Mouse (Mus musculus) CH12.LX (cell line): Measurements from ENCODE around the gene Cntn4. TPM values are rescaled to one million over a fixed set of nuclear protein-coding genes. Genes with fewer than 3 reads are reported as not detected.

Source experiments
- DNase-seq: peaks from one replicate; pipeline ENCODE4 v3.0.0-alpha.2; 2013; ENCODE audit errors: extremely low read depth
- H3K27ac ChIP-seq: 2 replicates; pipeline ENCODE4 v1.5.1; 2012; ENCODE audit warnings: low read depth, mild to moderate bottlenecking, control low read depth, moderate library complexity; ENCODE audit not compliant: insufficient read depth
- H3K27me3 ChIP-seq: replicated peaks from 2 replicates; pipeline ENCODE3; 2012; ENCODE audit warnings: inconsistent platforms
- H3K36me3 ChIP-seq, 2 experiments: replicated peaks in 1 of 2; 2 replicates each; pipeline versions ENCODE3 to v1.6.1; 2012; ENCODE audit warnings: inconsistent platforms in 1 of 2, low read length in 1 of 2, mild to moderate bottlenecking in 1 of 2, mixed read lengths in 1 of 2, moderate library complexity in 1 of 2; ENCODE audit not compliant: control insufficient read depth in 1 of 2, insufficient read depth in 1 of 2
- H3K4me1 ChIP-seq, 2 experiments: 2 replicates each; pipeline ENCODE4 v1.6.1; 2012; ENCODE audit warnings: inconsistent platforms in 1 of 2, moderate library complexity in 1 of 2; ENCODE audit not compliant: insufficient read depth in 2 of 2, control insufficient read depth in 1 of 2
- H3K4me2 ChIP-seq: 2 replicates; pipeline ENCODE4 v1.6.1; 2012; ENCODE audit warnings: low read depth, mild to moderate bottlenecking, control low read depth; ENCODE audit not compliant: poor library complexity, insufficient read depth, severe bottlenecking
- H3K4me3 ChIP-seq, 3 experiments: fragments of 150-350 bp in 1 of 3; sonication (generic) in 1 of 3; replicated peaks in 1 of 3; 2 replicates each; pipeline versions ENCODE3 to v1.5.1; 2011 to 2012; ENCODE audit warnings: low read depth in 2 of 3, low read length in 2 of 3, mild to moderate bottlenecking in 2 of 3, moderate library complexity in 2 of 3, control low read depth in 1 of 3, improper control_type of control experiment in 1 of 3, inconsistent platforms in 1 of 3, mixed read lengths in 1 of 3; ENCODE audit not compliant: poor library complexity in 1 of 3
- H3K79me2 ChIP-seq: replicated peaks from 2 replicates; pipeline ENCODE4 v1.6.1; 2012; ENCODE audit warnings: mild to moderate bottlenecking, moderate library complexity; ENCODE audit not compliant: control insufficient read depth, poor library complexity, insufficient read depth, severe bottlenecking; ENCODE audit errors: extremely low read depth
- H3K9ac ChIP-seq: 2 replicates; pipeline ENCODE4 v1.6.1; 2012; ENCODE audit warnings: low read depth, mild to moderate bottlenecking, control low read depth, moderate library complexity; ENCODE audit not compliant: insufficient read depth
- H3K9me3 ChIP-seq: replicated peaks from 2 replicates; pipeline ENCODE3; 2012; ENCODE audit warnings: low read length, inconsistent platforms, mixed read lengths
- CHD1 ChIP-seq: IDR thresholded peaks from 2 replicates; pipeline ENCODE4 v1.6.1; 2012; ENCODE audit warnings: low read depth, low read length, improper control_type of control experiment, inconsistent platforms
- CTCF ChIP-seq, 2 experiments: IDR thresholded peaks in 1 of 2; conservative IDR thresholded peaks in 1 of 2; 2 replicates each; pipeline ENCODE4 v1.5.1; 2011 to 2012; ENCODE audit warnings: low read depth in 2 of 2, low read length in 2 of 2, improper control_type of control experiment in 1 of 2, inconsistent platforms in 1 of 2, mild to moderate bottlenecking in 1 of 2, moderate library complexity in 1 of 2
- E2F4 ChIP-seq: IDR thresholded peaks from 2 replicates; pipeline ENCODE4 v1.6.1; 2011; ENCODE audit warnings: low read depth, low read length, improper control_type of control experiment; ENCODE audit not compliant: insufficient replicate concordance
- EP300 ChIP-seq: IDR thresholded peaks from 2 replicates; pipeline ENCODE4 v1.6.1; 2011; ENCODE audit warnings: low read length, improper control_type of control experiment
- ETS1 ChIP-seq: conservative IDR thresholded peaks from 2 replicates; pipeline ENCODE4 v1.6.1; 2012; ENCODE audit warnings: low read depth, mild to moderate bottlenecking, inconsistent platforms, low read length, improper control_type of control experiment, moderate library complexity
- GABPA ChIP-seq: IDR thresholded peaks from 2 replicates; pipeline ENCODE4 v1.6.1; 2012; ENCODE audit warnings: low read depth, low read length, improper control_type of control experiment, inconsistent platforms; ENCODE audit not compliant: insufficient replicate concordance
- HCFC1 ChIP-seq: IDR thresholded peaks from 2 replicates; pipeline ENCODE4 v1.6.1; 2012; ENCODE audit warnings: low read depth, mild to moderate bottlenecking, inconsistent platforms, low read length, improper control_type of control experiment
- MAX ChIP-seq: IDR thresholded peaks from 2 replicates; pipeline ENCODE4 v1.6.1; 2011; ENCODE audit warnings: low read length, improper control_type of control experiment
- NRF1 ChIP-seq: IDR thresholded peaks from 2 replicates; pipeline ENCODE4 v1.6.1; 2014; ENCODE audit warnings: low read depth, mild to moderate bottlenecking, inconsistent platforms, low read length, improper control_type of control experiment, moderate library complexity
- SMC3 ChIP-seq: IDR thresholded peaks from 2 replicates; pipeline ENCODE4 v1.6.1; 2011; ENCODE audit warnings: low read depth, low read length, improper control_type of control experiment
- TCF12 ChIP-seq: IDR thresholded peaks from 2 replicates; pipeline ENCODE4 v1.6.1; 2014; ENCODE audit warnings: low read depth, mild to moderate bottlenecking, inconsistent platforms, low read length, improper control_type of control experiment
- UBTF ChIP-seq: IDR thresholded peaks from 2 replicates; pipeline ENCODE4 v1.6.1; 2012; ENCODE audit warnings: low read depth, mild to moderate bottlenecking, inconsistent platforms, low read length, improper control_type of control experiment, moderate library complexity
- USF1 ChIP-seq: IDR thresholded peaks from 2 replicates; pipeline ENCODE4 v1.6.1; 2014; ENCODE audit warnings: low read depth, mild to moderate bottlenecking, inconsistent platforms, low read length, improper control_type of control experiment
- USF2 ChIP-seq: conservative IDR thresholded peaks from 2 replicates; pipeline ENCODE4 v1.6.1; 2011; ENCODE audit warnings: low read depth, low read length, improper control_type of control experiment
- ZC3H11A ChIP-seq: IDR thresholded peaks from 2 replicates; pipeline ENCODE4 v1.6.1; 2012; ENCODE audit warnings: low read depth, mild to moderate bottlenecking, inconsistent platforms, low read length, improper control_type of control experiment
- ZKSCAN1 ChIP-seq: IDR thresholded peaks from 2 replicates; pipeline ENCODE4 v1.6.1; 2012; ENCODE audit warnings: low read depth, inconsistent platforms, low read length, improper control_type of control experiment, borderline replicate concordance
- ZNF384 ChIP-seq: IDR thresholded peaks from 2 replicates; pipeline ENCODE4 v1.6.1; 2012; ENCODE audit warnings: low read depth, low read length, improper control_type of control experiment, inconsistent platforms
- dilution Hi-C: fragments of 300-500 bp; cut with MboI; formaldehyde crosslinking; loops from 2 replicates; pipeline ENCODE4 v1.14.3; 2020; ENCODE audit warnings: low sequenced_read_pairs; ENCODE audit not compliant: extremely low pct_unique_long_range_greater_than_20kb, extremely low pct_ligation_motif_present
- in situ Hi-C: fragments of 300-500 bp; cut with MboI; formaldehyde crosslinking; loops from 3 replicates; pipeline ENCODE4 v1.14.3; 2019; ENCODE audit warnings: low sequenced_read_pairs, low pct_ligation_motif_present, low pct_unique_long_range_greater_than_20kb, mixed read lengths
- polyA plus RNA-seq: library from polyadenylated mRNA; unstranded; fragments of >175 nt; gene quantifications from 2 replicates; pipeline ENCODE4 v1.2.1, GENCODE M21; 2012; ENCODE audit warnings: low read depth; ENCODE audit not compliant: insufficient read length
- total RNA-seq, 2 experiments: library from RNA; depleted of rRNA; stranded (reverse); fragments of 300-350 nt in 1 of 2; fragments of >200 nt in 1 of 2; gene quantifications; 2 replicates each; pipeline ENCODE4 v1.2.3; 2012 to 2014

Gene Cntn4
- total and polyA plus RNA-seq, 3 experiments = 0.14 TPM; not detected in 2

DNA sequence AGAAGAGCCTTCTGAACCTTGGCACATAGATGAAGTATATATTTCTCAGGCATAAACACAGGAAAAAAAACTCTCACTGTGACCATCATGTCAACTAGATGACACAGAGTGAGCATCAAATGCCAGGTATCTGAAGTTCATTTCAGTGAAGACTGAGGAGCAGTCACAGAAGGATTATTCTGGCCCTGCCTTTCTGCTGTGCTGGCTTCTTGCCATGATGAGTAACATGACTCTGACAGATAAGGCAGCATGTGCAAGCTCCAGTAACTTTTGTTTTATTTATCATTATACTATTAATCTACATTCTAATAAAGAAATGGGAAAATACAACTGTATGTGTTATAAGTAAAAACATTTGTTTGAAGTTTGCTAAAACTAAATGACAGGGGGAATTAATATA is 529.9 kb downstream of the Cntn4 start:
- Histone ChIP-seq H3K27ac (no peak overlapping the region), H3K4me1 (no peaks in the 10 kb centered on the region)
- TF ChIP-seq NRF1 = no peak
- no peak for TF ChIP-seq SMC3
- no peak for TF ChIP-seq ZNF384
- TF ChIP-seq CHD1 = no peak
- TF ChIP-seq USF2 = no peak
- no peak for TF ChIP-seq EP300
- TF ChIP-seq GABPA = no peak
- TF ChIP-seq TCF12 = no peak
- TF ChIP-seq HCFC1 = no peak
- TF ChIP-seq MAX = no peak
- TF ChIP-seq ETS1 = no peak
- no peak for TF ChIP-seq UBTF
- no peak for TF ChIP-seq ZKSCAN1
- no peak for TF ChIP-seq USF1
- TF ChIP-seq E2F4 = no peak
- TF ChIP-seq ZC3H11A = no peak
- TF ChIP-seq, all 38 proteins: peak for 0
- dilution Hi-C loops = no loop called here
- no peak for DNase-seq
- Histone ChIP-seq H3K79me2 (no peaks in the 10 kb centered on the region), H3K4me3 (no peak overlapping the region), H3K36me3 (no peaks in the 10 kb centered on the region), H3K9me3 (no peaks in the 10 kb centered on the region), H3K9ac (no peak overlapping the region), H3K27me3 (no peaks in the 10 kb centered on the region), H3K4me2 (no peak overlapping the region)
- in situ Hi-C loops = no loop called here

DNA sequence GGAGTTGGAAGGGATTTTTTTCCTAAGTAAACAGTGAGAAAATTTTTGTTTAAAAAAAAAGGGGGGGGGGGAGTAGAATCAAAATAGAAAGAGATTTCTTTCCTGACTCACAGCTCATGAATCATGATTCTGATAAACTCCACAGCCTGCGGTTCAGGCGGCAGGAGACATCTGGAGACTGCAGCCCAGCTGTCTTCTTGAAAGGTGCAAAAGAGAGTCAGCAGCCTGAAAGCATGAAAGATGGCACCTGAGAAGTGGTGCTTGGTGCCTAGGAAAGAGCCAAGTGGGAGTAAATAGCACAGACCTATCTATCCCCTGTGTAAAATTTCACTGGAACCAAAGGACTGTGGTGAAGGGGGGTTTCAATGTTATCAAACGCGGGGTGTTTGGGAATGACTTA is 535.6 kb downstream of the Cntn4 start:
- H3K4me3 ChIP-seq = no peak overlapping the region
- H3K27ac ChIP-seq = no peak overlapping the region
- no peaks in the 10 kb centered on the region for H3K9me3 ChIP-seq
- no peaks in the 10 kb centered on the region for H3K4me1 ChIP-seq
- H3K36me3 ChIP-seq = no peaks in the 10 kb centered on the region
- no peak for TF ChIP-seq CTCF (conservative IDR thresholded peaks at IDR 0.05 in 1 of 2, IDR thresholded peaks at IDR 0.05 in 1 of 2; ENCODE audit: low read depth in 2 of 2, low read length in 2 of 2)
- no peak for TF ChIP-seq TCF12
- no peak for TF ChIP-seq SMC3
- TF ChIP-seq UBTF = no peak
- dilution Hi-C loops = no loop called here
- no peak overlapping the region for H3K4me2 ChIP-seq
- no peaks in the 10 kb centered on the region for H3K27me3 ChIP-seq
- no peak for DNase-seq
- H3K9ac ChIP-seq = no peak overlapping the region
- H3K79me2 ChIP-seq = no peaks in the 10 kb centered on the region
- in situ Hi-C loops = no loop called here
